Mouse (Mus musculus): Measurements from ENCODE around the gene Xrn2. TPM values are rescaled to one million over a fixed set of nuclear protein-coding genes. Genes with fewer than 3 reads are reported as not detected.

The Xrn2 gene
- total and polyA plus RNA-seq, 3 experiments: 21.6 to 22.2 (median 22.1) TPM

DNA sequence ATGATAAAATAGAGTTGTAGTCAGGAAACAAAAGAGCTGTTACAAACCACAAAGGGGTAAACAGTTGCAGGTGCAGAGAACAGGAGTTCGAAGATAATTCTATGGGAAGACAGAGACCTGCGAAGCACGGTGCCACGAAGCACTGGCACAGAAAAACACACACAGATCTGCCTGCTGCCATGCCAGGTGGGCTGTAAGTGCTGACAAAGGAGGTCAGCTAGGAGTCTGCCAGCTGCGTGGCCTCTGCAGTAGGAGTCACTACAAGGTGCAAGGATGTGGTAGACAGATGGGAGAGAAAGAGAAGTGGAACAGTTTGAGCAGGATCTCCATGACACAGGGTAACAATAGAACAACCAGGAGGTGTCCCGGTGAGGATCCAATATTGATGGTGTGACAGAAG lies 114.6 kb downstream of the Xrn2 start:
- 77% methylated on average over 6 of the region's 6 CpGs for WGBS
- Histone ChIP-seq H3K4me3 (no peak overlapping the region), H3K9ac (ENCODE audit: low read depth, low read length) (no peak overlapping the region), H3K79me2 (replicated peaks; ENCODE audit: control insufficient read depth, insufficient read depth, low read length) (no peaks in the 10 kb centered on the region), H3K27ac (no peak overlapping the region), H3K27me3 (ENCODE audit: control insufficient read depth, insufficient read depth, low read length) (no peaks in the 10 kb centered on the region), H3K4me1 (ENCODE audit: control insufficient read depth, insufficient read depth, low read length) (no peaks in the 10 kb centered on the region), H3K36me3 (ENCODE audit: control insufficient read depth, insufficient read depth, low read length) (no peaks in the 10 kb centered on the region)
- no peak for DNase-seq
- TF ChIP-seq CTCF (IDR thresholded peaks at IDR 0.05) (no peak), POLR2A (IDR thresholded peaks at IDR 0.05; ENCODE audit: insufficient read depth, low read depth, low read length) (no peak), EP300 (IDR thresholded peaks at IDR 0.05; ENCODE audit: insufficient read depth, low read depth, low read length) (no peak)
- intact Hi-C loops (cut with DNase I): no loop called here

Other genes with a start within 250 kb of the Xrn2 start
- gene Kiz, start 157.1 kb upstream of the Xrn2 start, total RNA-seq (2021): 100 to 1,000 TPM in 1 of 2 experiments, 10 to 100 TPM in 1; 97.9 to 124 TPM
- gene Kiz, start 157.1 kb upstream of the Xrn2 start, polyA plus RNA-seq (2012; rRNA removed): 16.2 and 29.1 TPM in 2 replicates
- gene Nkx2-4, start 72.4 kb downstream of the Xrn2 start, total RNA-seq (2021): not detected
- not detected in 2 replicates for gene Nkx2-4, start 72.4 kb downstream of the Xrn2 start, polyA plus RNA-seq (2012; rRNA removed)
- gene Nkx2-2, start 181.2 kb downstream of the Xrn2 start, total RNA-seq (2021): not detected
- gene Nkx2-2, start 181.2 kb downstream of the Xrn2 start, polyA plus RNA-seq (2012; rRNA removed): not detected in 2 replicates

Measured in heart, adult 2 months (tissue).